Mouse (Mus musculus) erythroblast, embryonic 14.5 days (primary cell): ENCODE data around the gene Tcf23.

Source experiments
- GATA1 ChIP-seq: IDR thresholded peaks from 2 replicates; pipeline ENCODE4 v1.6.1; 2012; ENCODE audit warnings: low read length, inconsistent platforms, mixed read lengths
- TAL1 ChIP-seq: IDR thresholded peaks from 3 replicates; pipeline ENCODE4 v1.6.1; 2012; ENCODE audit warnings: low read length, inconsistent platforms, mixed read lengths

GRCm38 (mm10) chr5:30943004-30943403 lies 25.5 kb upstream of the Tcf23 start:
- no peak for TF ChIP-seq TAL1
- TF ChIP-seq GATA1 = no peak
